ENCODE assay signal across 34 mouse cellular contexts in the genomic region with DNA sequence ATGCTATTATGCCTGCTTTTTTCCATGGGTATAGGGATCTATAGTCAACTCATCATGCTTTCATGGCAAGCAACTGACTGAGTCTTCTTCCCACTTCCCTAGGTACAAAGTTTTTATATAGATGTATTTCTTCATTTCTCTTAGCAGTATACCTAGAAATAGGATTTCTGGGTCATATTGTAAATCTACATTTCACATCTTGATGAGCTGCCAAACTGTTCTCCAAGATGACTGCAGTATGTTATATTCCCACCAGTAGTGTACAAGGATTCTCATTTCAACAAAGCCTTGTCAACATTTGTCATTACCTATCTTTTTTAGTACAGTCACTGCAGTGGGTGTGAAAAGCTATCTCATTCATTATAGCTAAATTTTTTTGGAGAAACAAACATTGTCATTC. TPM values are rescaled to one million over a fixed set of nuclear protein-coding genes. Genes with fewer than 3 reads are reported as not detected.
"Had no signal": no experiment of that assay in that cellular context is flagged by ENCODE, and none has a peak within 500 bp of the region (broad histone marks: within the 10 kb centered on the region; RNA-seq: fewer than 3 reads in every experiment).

No protein-coding gene starts in this region.

- DNase-seq: heart, postnatal 10 days; heart, postnatal 14 days; heart, postnatal 36 days; heart, postnatal 4 days; kidney, adult 11 months; kidney, adult 18-20 months; kidney, adult 2 months; kidney, adult 8-10 months; kidney, adult 9 months; kidney, postnatal 10 days; kidney, postnatal 14 days; kidney, postnatal 25 days; kidney, postnatal 36 days; kidney, postnatal 4 days; layer of hippocampus, adult 9-11 months; layer of hippocampus, postnatal 36 days had no signal

- H3K27me3 ChIP-seq: heart, embryonic 12.5 days; heart, embryonic 13.5 days; heart, embryonic 15.5 days; hindbrain, embryonic 12.5 days; hindbrain, embryonic 13.5 days; hindbrain, embryonic 15.5 days; intestine, embryonic 15.5 days; kidney, embryonic 15.5 days had no signal

- H3K9ac ChIP-seq: heart, embryonic 12.5 days; heart, embryonic 13.5 days; heart, embryonic 15.5 days; hindbrain, embryonic 12.5 days; hindbrain, embryonic 13.5 days; hindbrain, embryonic 14.5 days; hindbrain, embryonic 15.5 days; intestine, embryonic 15.5 days; kidney, embryonic 15.5 days had no signal

- H3K36me3 ChIP-seq: heart, embryonic 12.5 days; heart, embryonic 13.5 days; heart, embryonic 15.5 days; hindbrain, embryonic 10.5 days; hindbrain, embryonic 12.5 days; hindbrain, embryonic 13.5 days; hindbrain, embryonic 15.5 days; intestine, embryonic 15.5 days; kidney, embryonic 15.5 days had no signal

- H3K4me2 ChIP-seq: heart, embryonic 12.5 days; heart, embryonic 13.5 days; heart, embryonic 15.5 days; hindbrain, embryonic 12.5 days; hindbrain, embryonic 13.5 days; hindbrain, embryonic 14.5 days; hindbrain, embryonic 15.5 days; intestine, embryonic 15.5 days; kidney, embryonic 15.5 days had no signal

- H3K9me3 ChIP-seq: heart, embryonic 12.5 days; heart, embryonic 13.5 days; heart, embryonic 15.5 days; hindbrain, embryonic 10.5 days; hindbrain, embryonic 12.5 days; hindbrain, embryonic 13.5 days; hindbrain, embryonic 15.5 days; intestine, embryonic 15.5 days; kidney, embryonic 15.5 days had no signal

- ATAC-seq: hindbrain, embryonic 16.5 days; hindbrain, postnatal 0 days; inflammation-experienced regulatory T-cells, adult 6 months; intestine, embryonic 15.5 days; intestine, embryonic 16.5 days; intestine, postnatal 0 days had no signal

- H3K27ac ChIP-seq: heart, embryonic 13.5 days; heart, embryonic 15.5 days; hindbrain, embryonic 10.5 days; hindbrain, embryonic 12.5 days; hindbrain, embryonic 13.5 days; hindbrain, embryonic 14.5 days; hindbrain, embryonic 15.5 days; hindbrain, postnatal 0 days; intestine, embryonic 15.5 days; kidney, embryonic 15.5 days; kidney, postnatal 0 days; layer of hippocampus, adult 2 months; left cerebral cortex, adult 2 months had no signal

- H3K4me1 ChIP-seq: heart, embryonic 12.5 days; heart, embryonic 13.5 days; heart, embryonic 15.5 days; hindbrain, embryonic 10.5 days; hindbrain, embryonic 12.5 days; hindbrain, embryonic 13.5 days; hindbrain, embryonic 15.5 days; intestine, embryonic 15.5 days; kidney, embryonic 15.5 days had no signal

- H3K4me3 ChIP-seq: heart, embryonic 12.5 days; heart, embryonic 13.5 days; heart, embryonic 15.5 days; hindbrain, embryonic 10.5 days; hindbrain, embryonic 12.5 days; hindbrain, embryonic 13.5 days; hindbrain, embryonic 15.5 days; intestine, embryonic 15.5 days; kidney, embryonic 15.5 days; layer of hippocampus, adult 2 months; left cerebral cortex, adult 2 months had no signal

RNA-seq across cellular contexts. Expression of gene Syt9, which starts 19.1 kb away (rescaled TPM):
- polyA plus RNA-seq: inflammation-experienced regulatory T-cells, adult 6 months had no signal
